Mouse (Mus musculus): ENCODE results near the gene Olfr1471. TPM values are rescaled to one million over a fixed set of nuclear protein-coding genes. Genes with fewer than 3 reads are reported as not detected.

Gene Olfr1471
- total RNA-seq (2023), result not detected in 4 replicates

GRCm38 (mm10) chr19:13443109-13443508, at the start of gene Olfr1471:
Gene Olfr1471, plus strand, starts transcription at chr19:13443409.

GRCm38 (mm10) chr19:13407549-13407948, 35.7 kb upstream of the Olfr1471 start, which contains the start of gene Olfr1469:
Gene Olfr1469, plus strand, starts transcription at chr19:13407849.

GRCm38 (mm10) chr19:13455986-13456385, 12.8 kb downstream of the Olfr1471 start, which contains the start of gene Olfr1472:
Gene Olfr1472, minus strand, starts transcription at chr19:13456086.

GRCm38 (mm10) chr19:13469265-13469664, 26.1 kb downstream of the Olfr1471 start, which contains the start of gene Olfr1474:
Gene Olfr1474, plus strand, starts transcription at chr19:13469565.

GRCm38 (mm10) chr19:13480096-13480495, 36.9 kb downstream of the Olfr1471 start, which contains the start of gene Olfr1475:
Gene Olfr1475, minus strand, starts transcription at chr19:13480196.

GRCm38 (mm10) chr19:13500246-13500645, 57.0 kb downstream of the Olfr1471 start, which contains the start of gene Olfr1477:
Gene Olfr1477, plus strand, starts transcription at chr19:13500546.

Other genes with a start within 250 kb of the Olfr1471 start
- not detected in 4 replicates for gene Olfr1463, start 212.1 kb upstream of the Olfr1471 start, total RNA-seq (2023)
- gene Olfr1465, start 127.9 kb upstream of the Olfr1471 start, total RNA-seq (2023), result not detected in 4 replicates
- gene Olfr1466, start 104.5 kb upstream of the Olfr1471 start, total RNA-seq (2023), result not detected in 4 replicates
- gene Olfr1467, start 81.2 kb upstream of the Olfr1471 start, total RNA-seq (2023), result not detected in 4 replicates
- not detected in 4 replicates for gene Olfr1469, start 35.6 kb upstream of the Olfr1471 start, total RNA-seq (2023)
- not detected in 4 replicates for gene Olfr1472, start 12.7 kb downstream of the Olfr1471 start, total RNA-seq (2023)
- not detected in 4 replicates for gene Olfr1474, start 26.2 kb downstream of the Olfr1471 start, total RNA-seq (2023)
- gene Olfr1475, start 36.8 kb downstream of the Olfr1471 start, total RNA-seq (2023), result not detected in 4 replicates
- not detected in 4 replicates for gene Olfr1477, start 57.1 kb downstream of the Olfr1471 start, total RNA-seq (2023)
- not detected in 4 replicates for gene Olfr1480, start 84.5 kb downstream of the Olfr1471 start, total RNA-seq (2023)
- gene Olfr1484, start 140.1 kb downstream of the Olfr1471 start, total RNA-seq (2023), result not detected in 4 replicates
- gene Olfr1487, start 174.0 kb downstream of the Olfr1471 start, total RNA-seq (2023), result not detected in 4 replicates
- not detected in 4 replicates for gene Olfr1489, start 188.2 kb downstream of the Olfr1471 start, total RNA-seq (2023)
- gene Olfr1490, start 207.7 kb downstream of the Olfr1471 start, total RNA-seq (2023), result not detected in 4 replicates